Mouse (Mus musculus) liver, embryonic 14.5 days (tissue): ENCODE data around the gene Ppp1r1a. TPM values are rescaled to one million over a fixed set of nuclear protein-coding genes. Genes with fewer than 3 reads are reported as not detected.

Experiments used
- ATAC-seq: fragments of 200-750 bp; cut with Nextera tagmentation; 2 replicates; pipeline ENCODE4 v1.8.0; 2017; ENCODE audit warnings: moderate number of reproducible peaks, mild to moderate bottlenecking, moderate library complexity; ENCODE audit not compliant: insufficient read depth
- DNase-seq, 3 experiments: peaks; one replicate each; pipeline ENCODE4 v3.0.0-alpha.2; 2012 to 2013; ENCODE audit warnings: low read depth in 3 of 3, low spot score in 3 of 3
- H3K27ac ChIP-seq: fragments of 300-500 bp; sonication (generic); 2 replicates; pipeline ENCODE4 v1.5.1; 2014; ENCODE audit warnings: moderate library complexity, mild to moderate bottlenecking, control low read depth, inconsistent platforms
- H3K27me3 ChIP-seq: fragments of 300-500 bp; sonication (generic); 2 replicates; pipeline ENCODE4 v1.6.1; 2014; ENCODE audit warnings: mild to moderate bottlenecking, low read length, moderate library complexity; ENCODE audit not compliant: control insufficient read depth, insufficient read depth
- H3K36me3 ChIP-seq: fragments of 300-500 bp; sonication (generic); replicated peaks from 2 replicates; pipeline ENCODE4 v1.6.1; 2014; ENCODE audit warnings: low read depth; ENCODE audit not compliant: control insufficient read depth, insufficient read depth
- H3K4me1 ChIP-seq, 2 experiments: fragments of 200-500 bp in 1 of 2; fragments of 300-500 bp in 1 of 2; sonication (generic) in 1 of 2; replicated peaks; 2 replicates each; pipeline ENCODE4 v1.6.1; 2012 to 2014; ENCODE audit warnings: antibody characterized with exemption in 1 of 2, inconsistent platforms in 1 of 2, low read length in 1 of 2; ENCODE audit not compliant: control insufficient read depth in 2 of 2, insufficient read depth in 2 of 2
- H3K4me2 ChIP-seq: fragments of 300-500 bp; sonication (generic); 2 replicates; pipeline ENCODE4 v1.6.1; 2014; ENCODE audit warnings: low read depth, mild to moderate bottlenecking, control low read depth, moderate library complexity
- H3K4me3 ChIP-seq, 2 experiments: fragments of 200-500 bp in 1 of 2; fragments of 300-500 bp in 1 of 2; sonication (generic) in 1 of 2; 2 replicates each; pipeline ENCODE4 v1.5.1; 2012 to 2014; ENCODE audit warnings: low read depth in 2 of 2, low read length in 2 of 2, mild to moderate bottlenecking in 2 of 2, control low read depth in 1 of 2, inconsistent platforms in 1 of 2, moderate library complexity in 1 of 2; ENCODE audit not compliant: insufficient read depth in 1 of 2
- H3K9ac ChIP-seq: fragments of 300-500 bp; sonication (generic); replicated peaks from 2 replicates; pipeline ENCODE4 v1.6.1; 2014; ENCODE audit warnings: mild to moderate bottlenecking, control low read depth, moderate library complexity
- H3K9me3 ChIP-seq: fragments of 300-500 bp; sonication (generic); 2 replicates; pipeline ENCODE4 v1.6.1; 2016; ENCODE audit warnings: low read length, mixed read lengths; ENCODE audit not compliant: control insufficient read depth
- CTCF ChIP-seq: IDR thresholded peaks from 2 replicates; pipeline ENCODE4 v1.5.1; 2016; ENCODE audit warnings: antibody characterized with exemption, low read depth, control low read depth
- EP300 ChIP-seq: IDR thresholded peaks from 2 replicates; pipeline ENCODE4 v1.6.1; 2016; ENCODE audit warnings: antibody characterized with exemption, low read depth
- WGBS: fragments of 180-500 bp; shearing (Covaris S2); extraction: QIAGEN DNeasy Blood & Tissue Kit; methylation state at CpG from one replicate; pipeline ENCODE4 v1.1.7; 2014; ENCODE audit not compliant: insufficient replicate concordance; 5-methylcytosine and 5-hydroxymethylcytosine counted together
- polyA plus RNA-seq, 2 experiments: library from polyadenylated mRNA; depleted of rRNA in 1 of 2; stranded (reverse) in 1 of 2; unstranded in 1 of 2; fragments of >200 nt; fragmentation: Nextera tagmentation in 1 of 2; extraction: Ambion mirVana in 1 of 2; gene quantifications; 2 replicates each; pipeline versions ENCODE4 v1.2.1 to v1.2.3; 2012 to 2014

Ppp1r1a gene
- polyA plus RNA-seq, 2 experiments: 0.09 to 0.20 TPM

DNA sequence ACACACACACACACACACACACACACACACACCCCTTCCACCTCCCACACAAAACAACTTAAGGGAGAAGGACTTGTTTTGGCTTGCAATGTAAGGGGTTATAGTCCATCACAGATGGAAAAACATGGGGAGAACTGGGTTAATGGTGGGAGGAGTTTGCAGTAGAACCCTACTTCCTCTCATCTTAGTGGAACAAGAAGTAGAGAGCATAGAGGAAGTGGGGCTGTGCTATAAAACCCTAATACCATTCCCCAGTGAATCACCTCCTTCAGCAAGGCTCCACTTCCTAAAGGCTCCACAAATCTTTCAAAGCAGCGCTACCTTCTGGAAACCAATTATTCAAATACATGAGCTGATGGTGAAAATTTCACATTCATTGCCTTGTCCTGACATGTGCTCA is 11.7 kb upstream of the Ppp1r1a start:
- Histone ChIP-seq H3K27me3 (no peaks in the 10 kb centered on the region), H3K9ac (no peak overlapping the region), H3K9me3 (no peaks in the 10 kb centered on the region), H3K4me1 (no peaks in the 10 kb centered on the region), H3K27ac (no peak overlapping the region), H3K4me3 (no peak overlapping the region), H3K36me3 (no peaks in the 10 kb centered on the region), H3K4me2 (no peak overlapping the region)
- DNase-seq: no peak
- no peak for TF ChIP-seq EP300
- no peak for TF ChIP-seq CTCF
- no peak for ATAC-seq
- 44% methylated on average over 1 of the region's 1 CpGs for WGBS

- WGBS: 64% methylated on average over 3 of the region's 3 CpGs
- H3K4me1 ChIP-seq: no peaks in the 10 kb centered on the region
Observed at GRCm38 (mm10) chr15:103547983-103548382, 10.2 kb upstream of the Ppp1r1a start.

GRCm38 (mm10) chr15:103542526-103542925 is 4.7 kb upstream of the Ppp1r1a start:
- ATAC-seq: no peak
- Histone ChIP-seq H3K36me3 (no peaks in the 10 kb centered on the region), H3K9ac (no peak overlapping the region), H3K27ac (no peak overlapping the region), H3K27me3 (peaks cover 14% of the 10 kb centered on the region), H3K9me3 (no peaks in the 10 kb centered on the region), H3K4me2 (no peak overlapping the region), H3K4me3 (no peak overlapping the region), H3K4me1 (no peaks in the 10 kb centered on the region)
- TF ChIP-seq CTCF (no peak), EP300 (no peak)
- DNase-seq: no peak

More at GRCm38 (mm10) chr15:103547983-103548382, 10.2 kb upstream of the Ppp1r1a start:
- no peaks in the 10 kb centered on the region for H3K36me3 ChIP-seq
- ATAC-seq (no peak), DNase-seq (no peak)
- H3K4me2 ChIP-seq: no peak overlapping the region
- H3K27me3 ChIP-seq: no peaks in the 10 kb centered on the region
- no peak overlapping the region for H3K9ac ChIP-seq
- no peak overlapping the region for H3K27ac ChIP-seq
- TF ChIP-seq CTCF (no peak), EP300 (no peak)
- H3K9me3 ChIP-seq: no peaks in the 10 kb centered on the region
- no peak overlapping the region for H3K4me3 ChIP-seq

DNA sequence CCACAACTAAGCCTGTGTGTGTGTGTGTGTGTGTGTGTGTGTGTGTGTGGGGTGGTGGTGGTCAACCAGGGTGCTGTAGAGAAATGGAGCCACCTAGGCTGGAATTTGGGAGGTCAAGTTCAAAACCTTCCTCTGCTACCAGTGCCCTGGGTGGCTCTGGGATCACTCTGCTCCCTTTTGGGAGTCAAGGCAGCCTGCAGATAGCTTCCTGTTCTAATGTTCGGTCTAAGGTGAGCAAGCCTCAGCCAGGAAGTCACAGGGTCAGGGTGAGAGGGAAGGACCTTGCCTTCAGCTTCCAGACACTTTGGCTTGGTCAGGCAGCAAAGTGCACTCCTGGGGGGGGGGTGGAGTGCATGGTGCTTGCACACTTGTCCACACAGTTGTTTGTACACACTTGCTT is 2.8 kb upstream of the Ppp1r1a start:
- Histone ChIP-seq H3K9me3 (no peaks in the 10 kb centered on the region), H3K4me1 (no peaks in the 10 kb centered on the region), H3K27me3 (peaks cover 25% of the 10 kb centered on the region), H3K27ac (no peak overlapping the region), H3K36me3 (no peaks in the 10 kb centered on the region), H3K9ac (no peak overlapping the region), H3K4me2 (no peak overlapping the region), H3K4me3 (no peak overlapping the region)
- ATAC-seq: no peak
- WGBS: 19% methylated on average over 1 of the region's 1 CpGs
- no peak for DNase-seq
- TF ChIP-seq CTCF (no peak), EP300 (no peak)

- no peak overlapping the region for H3K4me2 ChIP-seq
- no peak overlapping the region for H3K4me3 ChIP-seq
- WGBS: 50% methylated on average over 2 of the region's 2 CpGs
- H3K36me3 ChIP-seq: no peaks in the 10 kb centered on the region
- DNase-seq (no peak), ATAC-seq (no peak)
- H3K9ac ChIP-seq: no peak overlapping the region
- no peak overlapping the region for H3K27ac ChIP-seq
- no peaks in the 10 kb centered on the region for H3K9me3 ChIP-seq
- TF ChIP-seq EP300 (no peak), CTCF (no peak)
- no peaks in the 10 kb centered on the region for H3K4me1 ChIP-seq
- peaks cover 25% of the 10 kb centered on the region for H3K27me3 ChIP-seq
Observed at GRCm38 (mm10) chr15:103539259-103539658, 1.5 kb upstream of the Ppp1r1a start.
